Mouse (Mus musculus) forebrain, embryonic 13.5 days (tissue): ENCODE results near the gene Vps37c. TPM values are rescaled to one million over a fixed set of nuclear protein-coding genes. Genes with fewer than 3 reads are reported as not detected.

Experiments used
- polyA plus RNA-seq: library from polyadenylated mRNA; unstranded; fragments of >200 nt; fragmentation: Nextera tagmentation; extraction: Ambion mirVana; gene quantifications from 2 replicates; pipeline ENCODE4 v1.2.1, GENCODE M21; 2015

Vps37c gene
- polyA plus RNA-seq, 1 experiment from 2014 or later: 32.1 TPM

Other genes starting within 250 kb of the Vps37c start
- 0.25 and 0.40 TPM in 2 replicates for gene Lrrc10b, start 231.3 kb upstream of the Vps37c start, polyA plus RNA-seq
- 1.5 and 1.9 TPM in 2 replicates for gene Ppp1r32, start 205.8 kb upstream of the Vps37c start, polyA plus RNA-seq
- 50.6 and 54.3 TPM in 2 replicates for gene Cpsf7, start 163.5 kb upstream of the Vps37c start, polyA plus RNA-seq
- gene Sdhaf2, start 162.6 kb upstream of the Vps37c start, polyA plus RNA-seq: 60.6 and 61.2 TPM in 2 replicates
- gene Tmem216, start 132.5 kb upstream of the Vps37c start, polyA plus RNA-seq: 50.8 and 61.6 TPM in 2 replicates
- 14.3 and 15.5 TPM in 2 replicates for gene Cyb561a3, start 111.6 kb upstream of the Vps37c start, polyA plus RNA-seq
- gene Tmem138, start 111.4 kb upstream of the Vps37c start, polyA plus RNA-seq: 44.7 and 50.4 TPM in 2 replicates
- gene Ddb1, start 83.4 kb upstream of the Vps37c start, polyA plus RNA-seq: 278 and 318 TPM in 2 replicates
- 19.8 and 24.2 TPM in 2 replicates for gene Tkfc, start 83.1 kb upstream of the Vps37c start, polyA plus RNA-seq
- 0.27 and 0.91 TPM in 2 replicates for gene Vwce, start 54.5 kb upstream of the Vps37c start, polyA plus RNA-seq
- not detected in 2 replicates for gene Pga5, start 10.7 kb upstream of the Vps37c start, polyA plus RNA-seq
- 0.26 TPM in 1 of 2 replicates, not detected in the other for gene Cd5, start 50.3 kb downstream of the Vps37c start, polyA plus RNA-seq
- gene Cd6, start 141.3 kb downstream of the Vps37c start, polyA plus RNA-seq: not detected in 2 replicates
- gene Slc15a3, start 151.0 kb downstream of the Vps37c start, polyA plus RNA-seq: 0.15 and 0.30 TPM in 2 replicates
- 131 and 135 TPM in 2 replicates for gene Tmem132a, start 181.2 kb downstream of the Vps37c start, polyA plus RNA-seq
- 33.6 and 35.6 TPM in 2 replicates for gene Tmem109, start 193.3 kb downstream of the Vps37c start, polyA plus RNA-seq
- gene Prpf19, start 206.5 kb downstream of the Vps37c start, polyA plus RNA-seq: 45.3 and 50.8 TPM in 2 replicates
- not detected in 2 replicates for gene Zp1, start 231.9 kb downstream of the Vps37c start, polyA plus RNA-seq
- 0.06 and 0.17 TPM in 2 replicates for gene Ptgdr2, start 248.4 kb downstream of the Vps37c start, polyA plus RNA-seq